Mouse (Mus musculus): Measurements from ENCODE around the gene Nwd2. TPM values are rescaled to one million over a fixed set of nuclear protein-coding genes. Genes with fewer than 3 reads are reported as not detected.

Gene Nwd2
- total RNA-seq, 2 experiments from 2014 or later, result 0.20 to 0.42 TPM

DNA sequence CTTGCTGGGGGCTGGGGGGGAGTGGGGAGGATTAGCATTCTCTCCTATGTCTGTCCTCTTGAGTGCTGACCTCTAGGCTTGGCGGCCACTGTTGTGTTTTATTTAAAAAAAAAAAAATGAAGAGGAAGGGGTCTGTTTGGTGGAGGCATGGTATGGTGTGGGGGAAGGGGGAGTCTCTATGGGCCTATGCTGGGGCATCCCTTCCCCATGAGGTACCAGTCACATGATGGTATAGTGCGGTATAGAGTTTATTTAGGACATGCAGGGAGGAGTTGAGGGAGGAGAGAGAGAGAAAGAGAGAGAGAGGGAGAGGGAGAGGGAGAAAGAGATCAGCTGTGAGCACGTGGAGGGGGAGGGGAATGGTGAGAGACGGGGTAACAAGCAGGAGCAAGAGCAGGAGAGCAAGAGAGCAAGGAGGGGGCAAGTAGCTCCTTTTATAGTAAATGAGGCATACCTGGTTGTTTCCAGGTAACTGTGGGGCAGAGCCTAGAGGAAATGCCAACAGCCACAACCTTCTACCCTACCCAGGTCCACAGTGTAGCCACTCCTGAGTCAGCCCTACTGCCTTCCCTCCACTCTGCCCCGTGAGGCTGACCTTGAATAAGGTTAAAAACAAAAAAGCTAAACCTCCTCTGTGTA, 178.6 kb downstream of the Nwd2 start:
- no peak for DNase-seq (ENCODE audit: low spot score in 2 of 2)

DNA sequence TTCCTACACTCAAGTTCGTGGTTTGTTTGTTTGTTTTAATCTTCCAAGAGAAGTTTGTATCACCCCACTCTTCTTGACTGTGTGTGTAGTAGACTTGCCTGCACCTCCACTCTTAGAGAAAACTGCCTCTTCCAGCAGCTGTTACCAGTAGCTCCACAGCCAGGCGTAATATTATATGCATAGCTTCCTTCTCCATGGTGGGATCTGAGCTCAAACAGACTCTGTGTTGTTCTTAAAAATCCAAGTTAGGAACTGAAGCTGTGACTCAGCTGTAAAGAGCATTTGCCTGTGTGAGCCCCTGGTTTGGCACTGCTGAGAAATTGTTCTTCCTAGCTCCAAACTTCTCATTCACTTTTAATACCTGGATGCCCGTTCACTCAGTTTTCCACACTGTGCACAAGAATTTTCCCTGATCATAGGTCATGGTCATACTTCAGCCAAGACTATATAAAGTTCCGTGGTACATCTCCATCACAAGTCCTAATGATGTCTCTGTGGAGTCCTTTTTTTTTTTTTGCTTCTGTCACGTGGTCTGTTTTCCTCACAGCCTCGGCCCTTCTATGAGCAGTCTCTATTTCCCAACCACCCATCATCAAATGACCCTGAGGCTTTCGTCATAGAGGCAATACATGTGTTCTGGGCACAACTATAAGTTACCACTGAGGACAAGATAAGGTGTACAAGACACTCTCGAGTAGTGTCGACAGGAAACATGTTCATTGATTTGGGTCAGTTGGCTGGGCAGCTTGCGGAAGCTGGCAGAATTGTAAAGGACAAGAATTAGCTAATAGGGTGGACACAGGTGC, 179.7 kb downstream of the Nwd2 start:
- no peak for DNase-seq (ENCODE audit: low spot score in 2 of 2)

DNA sequence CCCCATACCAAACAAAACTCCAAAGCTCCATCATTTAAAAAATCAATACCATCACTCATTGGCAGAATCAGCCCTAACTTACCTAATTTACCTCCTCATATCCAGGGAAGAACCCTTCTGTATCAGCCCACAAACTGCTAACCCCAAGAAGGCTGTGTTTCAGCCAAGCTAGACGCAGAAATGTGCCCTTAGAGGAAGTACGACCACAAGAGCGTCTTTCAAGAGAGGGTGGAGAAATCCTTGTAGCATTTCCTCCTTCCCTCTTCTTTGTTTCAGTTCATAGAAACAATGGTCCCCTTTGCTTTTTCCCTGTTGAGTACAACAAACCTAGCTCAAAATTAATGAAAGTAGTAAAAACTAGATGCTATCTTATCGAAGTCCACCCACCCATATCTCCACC, 182.2 kb downstream of the Nwd2 start:
- no peak for DNase-seq (ENCODE audit: low spot score in 2 of 2)

DNA sequence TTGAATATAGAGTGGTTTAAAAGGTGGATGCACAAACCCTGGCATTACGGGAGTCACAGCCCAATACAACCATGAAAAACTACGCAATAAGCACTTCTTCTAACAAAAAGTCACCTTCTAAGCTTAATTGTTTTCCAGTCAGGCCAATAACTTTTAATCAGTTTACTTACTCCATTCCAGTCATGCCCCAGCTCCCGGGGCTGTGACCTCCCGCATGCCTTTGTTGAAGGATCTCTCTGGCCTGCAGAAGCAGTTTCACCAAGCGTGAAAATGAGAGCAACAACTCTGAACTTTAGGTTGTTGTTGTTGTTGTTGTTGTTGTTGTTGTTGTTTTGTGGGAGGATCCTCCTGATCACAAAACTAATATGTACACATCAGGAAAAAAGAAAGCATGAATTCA, 185.1 kb downstream of the Nwd2 start:
- DNase-seq (ENCODE audit: low spot score in 2 of 2), result no peak

DNA sequence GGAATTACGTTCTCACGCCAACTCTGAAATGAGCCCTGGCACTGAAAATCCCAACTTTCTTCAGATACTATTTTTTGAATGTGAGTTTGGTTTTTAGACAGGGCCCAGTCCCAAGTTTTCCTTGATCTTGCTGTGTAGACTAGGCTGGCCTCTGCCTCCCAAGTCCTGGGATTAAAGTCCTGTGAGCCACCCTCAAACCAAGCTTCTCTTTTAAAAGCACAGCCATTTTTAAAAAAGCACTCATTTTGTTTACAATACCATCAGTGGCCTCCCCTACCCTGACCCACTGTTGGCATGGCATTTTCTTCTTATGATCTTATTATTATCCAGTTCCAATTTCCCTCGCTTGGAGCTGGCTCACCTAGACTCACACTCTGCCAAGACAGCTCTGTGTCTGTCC, 185.5 kb downstream of the Nwd2 start:
- no peak for DNase-seq (ENCODE audit: low spot score in 2 of 2)

DNA sequence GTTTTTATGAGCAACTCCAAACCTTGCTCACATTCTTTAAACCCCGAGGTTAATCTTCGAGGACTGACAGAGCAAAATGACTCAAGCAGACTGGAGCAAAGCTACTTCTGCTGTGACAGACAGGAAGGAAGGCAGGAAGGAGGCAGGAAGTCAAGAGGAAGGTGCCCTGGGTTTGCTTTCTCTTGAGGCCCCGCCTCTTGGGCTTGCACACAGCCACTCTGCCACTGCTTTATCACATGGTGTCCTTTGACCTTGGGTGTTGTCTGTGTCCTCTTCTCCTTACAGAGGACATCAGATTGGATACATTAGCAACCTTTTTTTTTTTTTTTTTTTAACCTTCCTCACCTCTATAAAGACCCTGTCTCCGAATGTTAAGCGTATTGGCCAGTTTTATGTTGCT, 188.2 kb downstream of the Nwd2 start:
- no peak for DNase-seq (ENCODE audit: low spot score in 2 of 2)

DNA sequence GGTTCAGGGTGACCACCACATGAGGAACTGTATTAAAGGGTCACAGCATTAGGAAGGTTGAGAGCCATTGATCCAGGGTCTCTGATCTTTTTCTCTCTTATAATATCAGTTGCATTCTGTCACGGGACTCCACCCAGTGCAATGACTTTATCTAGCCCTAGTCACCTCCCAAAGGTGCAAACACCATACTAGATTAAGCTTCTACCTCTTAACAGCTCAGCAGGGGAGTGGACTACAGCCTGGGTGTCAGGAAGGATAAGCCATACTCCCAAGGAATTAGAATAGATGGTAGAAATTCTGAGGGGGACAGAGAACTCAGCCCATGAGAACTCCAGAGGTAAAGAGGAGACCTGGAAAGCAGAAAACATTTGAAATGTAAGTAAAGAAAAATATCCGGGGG, 188.9 kb downstream of the Nwd2 start:
- no peak for DNase-seq (ENCODE audit: low spot score in 2 of 2)

DNA sequence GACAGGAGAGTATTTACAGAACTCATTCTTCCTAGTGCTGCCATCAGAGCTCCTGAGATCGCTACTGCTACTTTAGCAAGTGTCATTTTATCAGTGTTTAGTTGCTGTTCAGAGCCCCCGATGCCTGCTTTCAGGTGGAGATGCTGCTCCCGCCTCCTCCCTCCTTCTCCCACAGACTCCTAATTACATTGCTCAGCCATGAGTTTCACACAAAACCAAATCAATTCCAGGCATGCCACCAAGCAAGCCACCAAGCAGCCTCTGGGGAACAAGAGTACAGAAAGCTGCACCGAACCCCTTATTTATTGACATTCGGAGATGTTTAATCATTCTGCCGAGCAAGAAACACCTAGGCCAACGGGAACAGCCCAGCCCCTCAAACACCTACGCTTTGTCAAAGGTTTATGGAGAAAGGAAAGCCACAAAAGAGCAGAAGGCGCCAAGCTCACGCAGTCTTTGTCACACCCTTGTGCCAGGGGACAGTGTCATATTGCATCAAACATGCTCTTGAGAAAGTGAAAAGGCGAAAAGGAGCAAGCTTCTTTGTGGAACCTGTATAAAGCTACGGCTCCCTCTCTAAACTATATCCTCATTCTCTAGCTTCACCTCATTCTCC, 191.0 kb downstream of the Nwd2 start:
- DNase-seq (ENCODE audit: low spot score in 2 of 2), result no peak

DNA sequence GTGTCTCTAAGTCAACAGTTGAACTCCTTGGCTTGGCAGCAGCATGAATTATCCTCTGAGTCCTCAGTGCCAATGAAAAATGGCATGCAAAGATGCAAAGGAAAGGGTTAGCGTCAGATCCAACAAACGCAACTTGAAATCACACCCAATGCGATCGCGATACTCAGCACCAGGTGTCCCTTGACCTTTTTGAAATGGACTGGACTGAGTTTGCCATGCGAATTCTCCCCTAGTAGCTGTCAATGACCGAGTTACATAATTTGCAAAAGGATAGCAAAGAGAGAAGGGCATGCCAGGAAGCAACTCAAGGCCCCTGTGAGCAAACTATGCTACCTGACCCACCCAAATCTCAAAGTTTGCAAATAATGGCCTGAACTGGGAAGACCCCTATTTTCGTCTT, 198.2 kb downstream of the Nwd2 start:
- no peak for DNase-seq (ENCODE audit: low spot score in 2 of 2)

DNA sequence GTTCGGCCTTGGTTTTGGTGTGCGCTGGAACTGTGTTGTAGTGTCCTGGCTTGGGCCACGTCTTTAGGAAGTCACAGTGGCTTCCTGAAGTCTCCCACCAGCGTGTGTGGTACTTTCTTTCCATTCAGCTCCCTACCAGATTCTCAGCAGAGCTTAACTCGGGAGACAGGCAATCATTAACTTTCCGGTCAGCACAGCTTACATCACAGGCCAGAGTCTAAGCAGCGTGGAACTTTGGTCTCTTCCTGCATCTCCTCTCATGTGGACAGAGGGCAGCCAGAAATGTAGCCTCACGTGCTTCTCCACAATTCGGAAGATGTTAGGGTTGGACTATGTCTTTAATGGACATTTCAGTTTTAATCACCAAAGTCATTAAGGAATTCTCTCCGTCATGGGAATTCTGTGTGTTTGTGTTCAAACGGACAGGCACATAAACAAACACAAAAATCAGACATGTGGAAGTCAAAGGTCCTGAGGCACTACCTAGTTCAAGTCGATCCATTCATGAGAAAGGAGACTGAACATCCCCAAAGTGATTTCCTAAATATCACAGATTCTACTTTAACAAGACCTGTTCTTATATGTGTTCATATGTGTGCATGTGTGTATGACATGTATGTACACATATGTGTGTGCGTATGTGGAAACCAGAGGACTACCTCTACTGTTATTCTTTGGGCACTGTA, 198.8 kb downstream of the Nwd2 start:
- DNase-seq (ENCODE audit: low spot score in 2 of 2), result no peak

DNA sequence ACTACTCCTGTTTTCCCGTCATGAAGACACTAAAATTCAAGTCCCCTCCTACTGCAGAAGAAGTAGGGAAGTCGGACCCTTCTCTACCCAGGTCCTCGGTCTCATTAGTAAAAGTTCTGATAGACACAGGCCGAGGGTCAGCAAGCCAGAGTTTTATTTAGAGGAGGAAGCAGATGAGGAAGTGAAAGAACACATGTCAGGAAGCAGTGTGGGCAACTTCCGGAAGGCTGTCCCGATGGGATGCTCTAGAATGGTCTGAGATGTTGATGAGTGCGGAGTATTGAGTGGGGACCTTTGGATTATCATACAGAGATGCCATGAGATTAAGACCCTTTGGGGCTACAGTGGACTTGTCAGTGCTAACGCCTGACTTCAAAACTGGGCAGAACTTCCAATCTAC, 210.0 kb downstream of the Nwd2 start:
- DNase-seq (ENCODE audit: low spot score in 2 of 2), result no peak

Other genes starting within 250 kb of the Nwd2 start
- 1 to 10 TPM; 3.5 to 6.6 TPM for gene 0610040J01Rik, start 163.3 kb downstream of the Nwd2 start, total RNA-seq (2021)

All from adrenal gland, postnatal 4 days (tissue).